Mouse (Mus musculus) heart, adult 9 months (tissue): ENCODE measurements around the gene Hoxd13.

Source experiments
- DNase-seq, 2 experiments: peaks; one replicate each; pipeline ENCODE4 v3.0.0; 2022; ENCODE audit warnings: low spot score in 2 of 2

Hoxd13 gene

GRCm38 (mm10) chr2:74661685-74662084 is 6.4 kb upstream of the Hoxd13 start:
- DNase-seq, result no peak

- DNase-seq, result no peak
These were observed 4.7 kb upstream of the Hoxd13 start for GRCm38 (mm10) chr2:74663291-74663925.

GRCm38 (mm10) chr2:74666411-74666810 is 1.7 kb upstream of the Hoxd13 start:
- no peak for DNase-seq

GRCm38 (mm10) chr2:74667191-74667841 is 794 bp upstream of the Hoxd13 start:
- no peak for DNase-seq

GRCm38 (mm10) chr2:74668370-74669229 is 490 bp downstream of the Hoxd13 start:
- DNase-seq, result no peak

GRCm38 (mm10) chr2:74669230-74669578 is 1.1 kb downstream of the Hoxd13 start:
- DNase-seq, result no peak

- DNase-seq, result no peak
These were observed 1.6 kb downstream of the Hoxd13 start for GRCm38 (mm10) chr2:74669650-74670235.

GRCm38 (mm10) chr2:74670632-74671188 is 2.6 kb downstream of the Hoxd13 start:
- DNase-seq, result no peak

- no peak for DNase-seq
These were observed 3.7 kb downstream of the Hoxd13 start for GRCm38 (mm10) chr2:74671847-74672246.

- DNase-seq, result no peak
These were observed 4.6 kb downstream of the Hoxd13 start for GRCm38 (mm10) chr2:74672481-74673362.

- DNase-seq, result no peak
These were observed 5.8 kb downstream of the Hoxd13 start for GRCm38 (mm10) chr2:74673835-74674425.

- DNase-seq, result no peak
These were observed 7.0 kb downstream of the Hoxd13 start, which contains the start of gene Hoxd12 for GRCm38 (mm10) chr2:74674881-74675665. Gene Hoxd12 (plus strand): TSS chr2:74675013.

GRCm38 (mm10) chr2:74675666-74676282 is 7.7 kb downstream of the Hoxd13 start:
- no peak for DNase-seq

GRCm38 (mm10) chr2:74676376-74677052 is 8.4 kb downstream of the Hoxd13 start:
- DNase-seq, result no peak

GRCm38 (mm10) chr2:74677106-74677505 is 9.0 kb downstream of the Hoxd13 start:
- DNase-seq, result no peak

GRCm38 (mm10) chr2:74678891-74679595 is 10.9 kb downstream of the Hoxd13 start, which contains the start of gene Hoxd11:
Gene Hoxd11 (plus strand): TSS chr2:74679557.
- no peak for DNase-seq

GRCm38 (mm10) chr2:74679596-74679971 is 11.5 kb downstream of the Hoxd13 start:
- no peak for DNase-seq

- DNase-seq, result no peak
These were observed 11.9 kb downstream of the Hoxd13 start for GRCm38 (mm10) chr2:74679980-74680379.
